Mouse (Mus musculus) midbrain, embryonic 13.5 days (tissue): ENCODE data around the gene Kcnk2. TPM values are rescaled to one million over a fixed set of nuclear protein-coding genes. Genes with fewer than 3 reads are reported as not detected.

Experiments used
- ATAC-seq: fragments of 200-750 bp; cut with Nextera tagmentation; 2 replicates; pipeline ENCODE4 v1.8.0; 2017; ENCODE audit warnings: mild to moderate bottlenecking, moderate TSS enrichment, moderate library complexity
- H3K27ac ChIP-seq: fragments of 300-500 bp; sonication (generic); 2 replicates; pipeline ENCODE4 v1.5.1; 2015; ENCODE audit warnings: inconsistent platforms, mild to moderate bottlenecking, moderate library complexity
- H3K27me3 ChIP-seq: fragments of 300-500 bp; sonication (generic); 2 replicates; pipeline ENCODE4 v1.6.1; 2015; ENCODE audit warnings: mild to moderate bottlenecking, inconsistent platforms
- H3K36me3 ChIP-seq: fragments of 300-500 bp; sonication (generic); 2 replicates; pipeline ENCODE4 v1.6.1; 2015; ENCODE audit warnings: mild to moderate bottlenecking, inconsistent platforms
- H3K4me1 ChIP-seq: fragments of 300-500 bp; sonication (generic); replicated peaks from 2 replicates; pipeline ENCODE4 v1.6.1; 2015; ENCODE audit warnings: inconsistent platforms
- H3K4me2 ChIP-seq: fragments of 300-500 bp; sonication (generic); replicated peaks from 2 replicates; pipeline ENCODE4 v1.6.1; 2015; ENCODE audit warnings: moderate library complexity, mild to moderate bottlenecking, inconsistent platforms
- H3K4me3 ChIP-seq: fragments of 300-500 bp; sonication (generic); replicated peaks from 2 replicates; pipeline ENCODE4 v1.5.1; 2015; ENCODE audit warnings: mild to moderate bottlenecking, inconsistent platforms
- H3K9ac ChIP-seq: fragments of 300-500 bp; sonication (generic); replicated peaks from 2 replicates; pipeline ENCODE4 v1.6.1; 2015; ENCODE audit warnings: mild to moderate bottlenecking, inconsistent platforms
- H3K9me3 ChIP-seq: fragments of 300-500 bp; sonication (generic); 2 replicates; pipeline ENCODE4 v1.6.1; 2016; ENCODE audit warnings: mild to moderate bottlenecking, inconsistent platforms
- WGBS: fragments of 180-500 bp; shearing (Covaris S2); methylation state at CpG from one replicate; pipeline ENCODE4 v1.1.7; 2015; 5-methylcytosine and 5-hydroxymethylcytosine counted together
- polyA plus RNA-seq: library from polyadenylated mRNA; unstranded; fragments of >200 nt; fragmentation: Nextera tagmentation; extraction: Ambion mirVana; gene quantifications from 2 replicates; pipeline ENCODE4 v1.2.1, GENCODE M21; 2015

The Kcnk2 gene
- polyA plus RNA-seq: 15.9 and 16.8 TPM in 2 replicates

- no peak for ATAC-seq
- no peak within 1 kb of the TSS for H3K9ac ChIP-seq
- no peaks in the 10 kb centered on the region for H3K9me3 ChIP-seq
- H3K4me1 ChIP-seq: peaks cover 6% of the 10 kb centered on the region; the same call in 1 of the 2 replicates
- 48% methylated on average over 14 of the region's 14 CpGs for WGBS
- H3K4me3 ChIP-seq: no peak within 1 kb of the TSS
- H3K36me3 ChIP-seq: no peaks in the 10 kb centered on the region
- H3K4me2 ChIP-seq: no peak within 1 kb of the TSS
- no peak within 1 kb of the TSS for H3K27ac ChIP-seq
- H3K27me3 ChIP-seq: no peaks in the 10 kb centered on the region
Measured at GRCm38 (mm10) chr1:189402223-189402943, at the start of gene Kcnk2. Kcnk2 (minus strand) TSS chr1:189402273.

- no peak for ATAC-seq
- H3K27me3 ChIP-seq: no peaks in the 10 kb centered on the region
- H3K9ac ChIP-seq: no peak overlapping the region
- no peaks in the 10 kb centered on the region for H3K9me3 ChIP-seq
- no peak overlapping the region for H3K27ac ChIP-seq
- 77% methylated on average over 9 of the region's 9 CpGs for WGBS
- H3K36me3 ChIP-seq: no peaks in the 10 kb centered on the region
- H3K4me1 ChIP-seq: no peaks in the 10 kb centered on the region
- H3K4me3 ChIP-seq: no peak overlapping the region
- no peak overlapping the region for H3K4me2 ChIP-seq
Measured at GRCm38 (mm10) chr1:189440741-189441140, 38.7 kb upstream of the Kcnk2 start.

- Histone ChIP-seq H3K36me3 (no peaks in the 10 kb centered on the region), H3K4me3 (no peak overlapping the region), H3K9me3 (no peaks in the 10 kb centered on the region), H3K27me3 (no peaks in the 10 kb centered on the region), H3K27ac (no peak overlapping the region), H3K9ac (no peak overlapping the region), H3K4me1 (no peaks in the 10 kb centered on the region), H3K4me2 (no peak overlapping the region)
- 51% methylated on average over 5 of the region's 5 CpGs for WGBS
- ATAC-seq: no peak
Measured at GRCm38 (mm10) chr1:189437126-189437525, 35.1 kb upstream of the Kcnk2 start.

GRCm38 (mm10) chr1:189435452-189435851, 33.4 kb upstream of the Kcnk2 start:
- Histone ChIP-seq H3K4me2 (no peak overlapping the region), H3K27ac (no peak overlapping the region), H3K36me3 (no peaks in the 10 kb centered on the region), H3K9me3 (no peaks in the 10 kb centered on the region), H3K9ac (no peak overlapping the region), H3K4me1 (peaks cover 13% of the 10 kb centered on the region), H3K4me3 (no peak overlapping the region), H3K27me3 (no peaks in the 10 kb centered on the region)
- ATAC-seq: no peak
- WGBS: 76% methylated on average over 10 of the region's 10 CpGs

GRCm38 (mm10) chr1:189431479-189431878, 29.4 kb upstream of the Kcnk2 start:
- Histone ChIP-seq H3K4me3 (no peak overlapping the region), H3K4me2 (no peak overlapping the region), H3K27me3 (no peaks in the 10 kb centered on the region), H3K27ac (no peak overlapping the region), H3K36me3 (no peaks in the 10 kb centered on the region), H3K9ac (no peak overlapping the region), H3K9me3 (no peaks in the 10 kb centered on the region), H3K4me1 (peaks cover 21% of the 10 kb centered on the region)
- ATAC-seq: no peak
- WGBS: 7% methylated on average over 5 of the region's 5 CpGs

GRCm38 (mm10) chr1:189430534-189430933, 28.5 kb upstream of the Kcnk2 start:
- Histone ChIP-seq H3K27me3 (no peaks in the 10 kb centered on the region), H3K9me3 (no peaks in the 10 kb centered on the region), H3K27ac (no peak overlapping the region; the same call in 1 of the 2 replicates), H3K4me3 (no peak overlapping the region), H3K4me1 (peaks cover 21% of the 10 kb centered on the region), H3K9ac (no peak overlapping the region), H3K36me3 (no peaks in the 10 kb centered on the region), H3K4me2 (no peak overlapping the region)
- WGBS: 22% methylated on average over 4 of the region's 4 CpGs
- ATAC-seq: peak; percentile 24; the same call in 1 of the 2 replicates

- no peak overlapping the region for H3K27ac ChIP-seq
- WGBS: 74% methylated on average over 10 of the region's 10 CpGs
- no peaks in the 10 kb centered on the region for H3K27me3 ChIP-seq
- no peak overlapping the region for H3K4me2 ChIP-seq
- H3K9ac ChIP-seq: no peak overlapping the region
- H3K4me1 ChIP-seq: peaks cover 21% of the 10 kb centered on the region
- no peaks in the 10 kb centered on the region for H3K9me3 ChIP-seq
- H3K36me3 ChIP-seq: no peaks in the 10 kb centered on the region
- H3K4me3 ChIP-seq: no peak overlapping the region
- ATAC-seq: no peak
Measured at GRCm38 (mm10) chr1:189429566-189429965, 27.5 kb upstream of the Kcnk2 start.

- no peak for ATAC-seq
- Histone ChIP-seq H3K4me3 (no peak overlapping the region), H3K4me1 (peaks cover 13% of the 10 kb centered on the region), H3K9me3 (no peaks in the 10 kb centered on the region), H3K27ac (no peak overlapping the region), H3K36me3 (no peaks in the 10 kb centered on the region), H3K4me2 (no peak overlapping the region), H3K27me3 (no peaks in the 10 kb centered on the region), H3K9ac (no peak overlapping the region)
- 75% methylated on average over 11 of the region's 11 CpGs for WGBS
Measured at GRCm38 (mm10) chr1:189426252-189426651, 24.2 kb upstream of the Kcnk2 start.

- Histone ChIP-seq H3K9me3 (no peaks in the 10 kb centered on the region), H3K4me1 (no peaks in the 10 kb centered on the region), H3K27ac (no peak overlapping the region), H3K36me3 (no peaks in the 10 kb centered on the region), H3K4me3 (no peak overlapping the region), H3K4me2 (no peak overlapping the region), H3K27me3 (no peaks in the 10 kb centered on the region), H3K9ac (no peak overlapping the region)
- no peak for ATAC-seq
- 66% methylated on average over 1 of the region's 1 CpGs for WGBS
Measured at GRCm38 (mm10) chr1:189419914-189420313, 17.8 kb upstream of the Kcnk2 start.

- 92% methylated on average over 6 of the region's 6 CpGs for WGBS
- ATAC-seq: no peak
Measured at GRCm38 (mm10) chr1:189409906-189410305, 7.8 kb upstream of the Kcnk2 start.

GRCm38 (mm10) chr1:189405221-189405620, 3.1 kb upstream of the Kcnk2 start:
- no peaks in the 10 kb centered on the region for H3K36me3 ChIP-seq
- no peak overlapping the region for H3K27ac ChIP-seq
- 86% methylated on average over 10 of the region's 10 CpGs for WGBS
- ATAC-seq: no peak
- H3K9ac ChIP-seq: no peak overlapping the region
- no peak overlapping the region for H3K4me2 ChIP-seq
- no peak overlapping the region for H3K4me3 ChIP-seq
- H3K27me3 ChIP-seq: no peaks in the 10 kb centered on the region
- peaks cover 9% of the 10 kb centered on the region; the same call in 1 of the 2 replicates for H3K4me1 ChIP-seq
- H3K9me3 ChIP-seq: no peaks in the 10 kb centered on the region

More at GRCm38 (mm10) chr1:189409906-189410305, 7.8 kb upstream of the Kcnk2 start:
- Histone ChIP-seq H3K27me3 (no peaks in the 10 kb centered on the region), H3K4me1 (peaks cover 9% of the 10 kb centered on the region; the same call in 1 of the 2 replicates), H3K4me2 (no peak overlapping the region), H3K4me3 (no peak overlapping the region), H3K27ac (no peak overlapping the region), H3K9me3 (no peaks in the 10 kb centered on the region), H3K9ac (no peak overlapping the region), H3K36me3 (no peaks in the 10 kb centered on the region)

- no peak overlapping the region for H3K4me3 ChIP-seq
- H3K4me1 ChIP-seq: peaks cover 9% of the 10 kb centered on the region; the same call in 1 of the 2 replicates
- no peaks in the 10 kb centered on the region for H3K27me3 ChIP-seq
- no peak for ATAC-seq
- no peak overlapping the region for H3K27ac ChIP-seq
- WGBS: 74% methylated on average over 6 of the region's 6 CpGs
- no peak overlapping the region for H3K4me2 ChIP-seq
- no peaks in the 10 kb centered on the region for H3K9me3 ChIP-seq
- H3K9ac ChIP-seq: no peak overlapping the region
- no peaks in the 10 kb centered on the region for H3K36me3 ChIP-seq
Measured at GRCm38 (mm10) chr1:189403546-189403945, 1.5 kb upstream of the Kcnk2 start.
